Mouse (Mus musculus) embryonic facial prominence, embryonic 13.5 days (tissue): Measurements from ENCODE around the gene Hecw1. TPM values are rescaled to one million over a fixed set of nuclear protein-coding genes. Genes with fewer than 3 reads are reported as not detected.
"Not testable (repeated sequence)": the region's sequence is repeated elsewhere in the genome, so short reads cannot be mapped to it uniquely, and the experiment has no call there.

ENCODE experiments used
- ATAC-seq: fragments of 200-750 bp; cut with Nextera tagmentation; 2 replicates; pipeline ENCODE4 v1.8.0; 2017; ENCODE audit warnings: low read depth; ENCODE audit not compliant: insufficient number of reproducible peaks, insufficient read depth, low FRiP score, low TSS enrichment
- H3K27ac ChIP-seq: fragments of 300-500 bp; sonication (generic); 2 replicates; pipeline ENCODE4 v1.5.1; 2015; ENCODE audit warnings: moderate library complexity, mild to moderate bottlenecking, inconsistent platforms
- H3K27me3 ChIP-seq: fragments of 300-500 bp; sonication (generic); 2 replicates; pipeline ENCODE4 v1.6.1; 2015; ENCODE audit warnings: mild to moderate bottlenecking, inconsistent platforms
- H3K36me3 ChIP-seq: fragments of 300-500 bp; sonication (generic); 2 replicates; pipeline ENCODE4 v1.6.1; 2015; ENCODE audit warnings: mild to moderate bottlenecking, inconsistent platforms
- H3K4me1 ChIP-seq: fragments of 300-500 bp; sonication (generic); 2 replicates; pipeline ENCODE4 v1.6.1; 2015; ENCODE audit warnings: inconsistent platforms
- H3K4me2 ChIP-seq: fragments of 300-500 bp; sonication (generic); 2 replicates; pipeline ENCODE4 v1.6.1; 2015; ENCODE audit warnings: moderate library complexity, mild to moderate bottlenecking, inconsistent platforms
- H3K4me3 ChIP-seq: fragments of 300-500 bp; sonication (generic); 2 replicates; pipeline ENCODE4 v1.5.1; 2015; ENCODE audit warnings: mild to moderate bottlenecking, inconsistent platforms
- H3K9ac ChIP-seq: fragments of 300-500 bp; sonication (generic); 2 replicates; pipeline ENCODE4 v1.6.1; 2015; ENCODE audit warnings: mild to moderate bottlenecking, inconsistent platforms
- H3K9me3 ChIP-seq: fragments of 300-500 bp; sonication (generic); 2 replicates; pipeline ENCODE4 v1.6.1; 2016; ENCODE audit warnings: inconsistent platforms
- WGBS: fragments of 180-500 bp; shearing (Covaris S2); methylation state at CpG from one replicate; pipeline ENCODE4 v1.1.7; 2015; ENCODE audit warnings: mixed read lengths; 5-methylcytosine and 5-hydroxymethylcytosine counted together
- polyA plus RNA-seq: library from polyadenylated mRNA; unstranded; fragments of >200 nt; fragmentation: Nextera tagmentation; extraction: Ambion mirVana; gene quantifications from 2 replicates; pipeline ENCODE4 v1.2.1, GENCODE M21; 2015

The Hecw1 gene
- polyA plus RNA-seq, 1 experiment from 2014 or later: 2.6 TPM

DNA sequence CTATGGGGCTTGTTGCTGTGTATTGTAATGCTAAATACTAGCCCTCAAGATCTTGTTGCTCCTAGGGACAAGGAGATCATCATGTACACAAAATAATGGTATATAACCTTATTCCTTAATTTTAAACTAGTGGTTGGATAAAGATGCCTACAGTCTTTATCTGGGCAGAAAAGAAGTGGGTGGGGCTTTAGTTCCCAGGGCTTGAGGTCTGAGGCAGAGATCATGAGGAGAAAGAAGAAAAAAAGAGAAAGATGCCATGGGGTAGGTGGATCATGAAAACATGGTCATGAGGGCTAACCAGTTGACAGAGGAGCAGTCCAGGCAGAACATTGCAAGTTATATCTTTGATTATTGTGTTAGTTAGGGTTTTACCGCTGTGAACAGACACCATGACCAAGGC is 195.8 kb downstream of the Hecw1 start:
- Histone ChIP-seq H3K27ac (no peak overlapping the region), H3K9me3 (no peaks in the 10 kb centered on the region), H3K4me3 (no peak overlapping the region), H3K27me3 (no peaks in the 10 kb centered on the region), H3K4me1 (no peaks in the 10 kb centered on the region), H3K9ac (no peak overlapping the region), H3K4me2 (no peak overlapping the region), H3K36me3 (no peaks in the 10 kb centered on the region)
- WGBS: 89% methylated on average over 1 of the region's 1 CpGs
- no peak for ATAC-seq

DNA sequence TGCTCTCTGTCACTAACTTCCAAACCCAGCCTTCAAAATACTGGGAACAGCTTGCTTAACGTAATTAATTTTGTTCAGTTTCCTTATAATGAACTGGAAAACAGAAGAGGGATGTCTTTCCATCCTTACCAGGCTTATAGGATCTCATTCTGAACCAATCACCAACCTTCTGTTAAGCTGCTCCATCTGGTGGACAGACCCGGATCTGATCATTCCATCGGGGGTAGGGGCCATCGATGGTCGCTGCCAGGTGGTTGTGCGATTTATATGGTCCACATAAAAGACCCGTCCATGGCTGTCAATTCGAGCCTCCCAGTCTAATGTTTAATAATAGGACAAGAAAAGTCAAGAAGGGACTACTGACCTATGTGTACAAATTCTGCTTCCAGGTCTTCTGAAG is 216.4 kb downstream of the Hecw1 start:
- no peak overlapping the region for H3K4me3 ChIP-seq
- H3K4me2 ChIP-seq: no peak overlapping the region
- H3K36me3 ChIP-seq: no peaks in the 10 kb centered on the region
- no peaks in the 10 kb centered on the region for H3K27me3 ChIP-seq
- H3K9ac ChIP-seq: no peak overlapping the region
- ATAC-seq: no peak
- 21% methylated on average over 8 of the region's 8 CpGs for WGBS
- H3K4me1 ChIP-seq: no peaks in the 10 kb centered on the region
- H3K9me3 ChIP-seq: no peaks in the 10 kb centered on the region
- no peak overlapping the region for H3K27ac ChIP-seq

DNA sequence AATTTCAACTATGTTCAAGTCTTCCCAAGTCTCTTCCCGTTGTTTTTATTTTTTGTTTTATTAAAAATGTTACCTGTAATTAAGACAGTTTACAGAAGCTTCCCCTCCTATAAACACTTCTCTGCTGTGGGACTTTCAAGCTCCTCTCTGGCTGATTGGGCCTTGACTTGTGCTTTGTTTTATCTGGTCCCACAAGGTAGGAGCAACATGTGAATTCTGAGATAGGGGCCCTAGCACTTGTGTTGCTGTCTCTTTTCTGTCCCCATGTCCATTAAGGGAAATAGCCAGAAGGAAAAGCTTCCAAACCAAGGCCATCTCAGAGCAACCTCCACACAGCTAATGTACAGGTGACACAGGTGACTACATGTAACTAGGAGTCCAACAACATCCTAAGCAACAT is 218.9 kb downstream of the Hecw1 start:
- Histone ChIP-seq H3K36me3 (no peaks in the 10 kb centered on the region), H3K27me3 (no peaks in the 10 kb centered on the region), H3K27ac (no peak overlapping the region), H3K4me3 (no peak overlapping the region), H3K4me1 (no peaks in the 10 kb centered on the region), H3K4me2 (no peak overlapping the region), H3K9me3 (no peaks in the 10 kb centered on the region), H3K9ac (no peak overlapping the region)
- 88% methylated on average over 1 of the region's 1 CpGs for WGBS
- no peak for ATAC-seq

DNA sequence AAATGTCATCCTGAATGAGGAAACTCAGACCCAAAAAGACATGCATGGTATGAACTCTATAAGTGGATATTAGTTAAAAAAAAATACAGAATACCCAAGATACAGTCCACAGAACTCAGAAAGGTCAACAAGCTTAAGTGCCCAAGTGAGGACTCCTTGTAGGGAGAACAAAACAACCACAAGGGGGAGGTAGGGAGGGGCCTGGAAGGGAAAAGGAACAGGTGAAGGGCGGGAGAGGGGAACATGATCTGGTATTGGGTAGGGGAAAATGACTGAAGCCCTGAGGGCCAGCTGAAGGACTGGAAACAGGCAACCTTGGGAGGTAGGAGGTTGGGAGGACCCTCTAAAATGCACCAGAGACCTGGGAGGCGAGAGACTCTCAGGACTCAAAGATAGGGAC is 220.1 kb downstream of the Hecw1 start:
- H3K9me3 ChIP-seq: no peaks in the 10 kb centered on the region
- H3K36me3 ChIP-seq: no peaks in the 10 kb centered on the region
- H3K27me3 ChIP-seq: no peaks in the 10 kb centered on the region
- WGBS: 45% methylated on average over 2 of the region's 2 CpGs
- no peak overlapping the region for H3K4me2 ChIP-seq
- no peaks in the 10 kb centered on the region for H3K4me1 ChIP-seq
- no peak overlapping the region for H3K27ac ChIP-seq
- H3K4me3 ChIP-seq: no peak overlapping the region
- H3K9ac ChIP-seq: no peak overlapping the region
- ATAC-seq: no peak

DNA sequence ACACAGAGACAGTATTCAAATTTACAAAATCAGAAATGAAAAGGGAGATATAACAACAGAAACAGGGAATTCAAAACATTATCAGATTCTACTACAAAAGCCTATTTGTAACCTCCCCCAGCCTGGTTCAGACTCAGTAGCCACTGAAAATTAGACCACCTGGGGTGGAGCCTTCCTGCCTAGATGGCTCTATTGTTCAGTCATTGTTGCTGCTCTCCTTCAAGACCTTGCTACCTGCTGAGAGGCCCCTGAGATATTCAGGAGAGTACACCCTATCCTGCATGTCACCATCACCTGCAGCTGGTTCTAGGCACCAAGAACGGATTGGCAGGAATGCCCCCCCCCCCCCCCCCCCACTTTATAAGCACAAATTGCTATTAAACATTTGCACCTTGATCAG is 233.0 kb downstream of the Hecw1 start:
- no peak for ATAC-seq
- no peaks in the 10 kb centered on the region for H3K4me1 ChIP-seq

DNA sequence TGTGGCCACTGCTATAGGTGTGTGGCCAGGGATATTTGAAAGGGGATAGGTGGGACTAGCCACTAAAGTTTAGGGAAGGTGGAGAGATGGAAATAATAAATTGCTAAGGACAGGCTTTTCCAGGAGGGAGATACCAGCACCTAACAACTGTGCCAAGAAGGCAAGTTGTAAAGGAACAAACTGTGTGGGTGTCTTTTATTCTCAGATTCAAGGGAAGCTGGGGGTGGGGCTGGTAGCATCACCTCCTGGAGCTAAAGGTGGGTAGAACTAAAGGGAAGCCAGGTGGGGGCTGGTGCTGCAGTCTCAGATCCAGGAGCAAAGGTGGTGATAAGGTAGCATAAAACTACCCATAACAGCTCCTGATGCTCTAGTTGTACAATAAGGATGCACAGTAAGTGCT is 251.6 kb downstream of the Hecw1 start:
- Histone ChIP-seq H3K9me3 (no peaks in the 10 kb centered on the region), H3K9ac (no peak overlapping the region), H3K4me2 (no peak overlapping the region), H3K36me3 (no peaks in the 10 kb centered on the region), H3K4me3 (no peak overlapping the region), H3K4me1 (no peaks in the 10 kb centered on the region), H3K27ac (no peak overlapping the region), H3K27me3 (no peaks in the 10 kb centered on the region)
- ATAC-seq: no peak

More for the DNA sequence above, 233.0 kb downstream of the Hecw1 start:
- Histone ChIP-seq H3K36me3 (no peaks in the 10 kb centered on the region), H3K4me2 (no peak overlapping the region), H3K9me3 (no peaks in the 10 kb centered on the region), H3K27ac (no peak overlapping the region), H3K27me3 (no peaks in the 10 kb centered on the region), H3K4me3 (no peak overlapping the region), H3K9ac (no peak overlapping the region)
- WGBS: 9% methylated on average over 1 of the region's 1 CpGs

DNA sequence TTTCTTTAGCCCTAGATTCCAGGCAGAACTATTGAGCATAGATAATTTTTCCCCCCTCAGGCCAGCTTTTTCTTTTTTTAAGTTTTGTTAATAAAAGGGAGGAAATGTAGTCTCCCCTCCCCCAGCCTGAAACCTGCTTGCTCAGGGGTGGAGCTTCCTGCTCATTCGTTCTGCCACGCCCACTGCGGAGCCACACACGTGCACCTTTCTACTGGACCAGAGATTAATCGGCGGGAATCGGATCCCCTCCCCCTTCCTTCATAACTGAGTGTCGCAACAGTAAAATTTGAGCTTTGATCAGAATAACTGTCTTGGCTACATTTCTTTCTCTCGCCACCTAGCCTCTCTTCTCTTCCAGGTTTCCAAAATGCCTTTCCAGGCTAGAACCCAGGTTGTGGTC is 262.1 kb downstream of the Hecw1 start:
- H3K4me3 ChIP-seq, H3K27me3 ChIP-seq, ATAC-seq, H3K36me3 ChIP-seq, H3K4me2 ChIP-seq, H3K9ac ChIP-seq, H3K4me1 ChIP-seq, H3K9me3 ChIP-seq, H3K27ac ChIP-seq: not testable (repeated sequence)
- WGBS: 25% methylated on average over 9 of the region's 9 CpGs

DNA sequence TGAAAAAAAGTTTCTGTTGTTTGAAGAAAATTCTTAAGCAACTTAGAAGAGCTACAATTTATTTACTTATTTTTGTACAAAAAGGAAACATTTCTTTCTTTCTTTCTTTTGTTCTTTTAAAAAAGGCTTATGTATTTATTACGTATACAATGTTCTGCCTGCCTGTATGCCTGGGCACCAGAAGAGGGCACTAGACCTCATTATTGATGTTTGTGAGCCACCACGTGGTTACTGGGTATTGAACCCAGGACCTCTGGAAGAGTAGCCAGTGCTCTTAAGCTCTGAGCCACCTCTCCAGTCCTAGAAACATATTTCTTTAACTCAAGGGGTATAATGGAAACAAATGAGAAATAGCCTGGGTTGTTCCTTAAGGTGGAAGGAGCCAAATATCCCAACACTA is 277.1 kb downstream of the Hecw1 start:
- no peaks in the 10 kb centered on the region for H3K36me3 ChIP-seq
- no peak overlapping the region for H3K27ac ChIP-seq
- no peaks in the 10 kb centered on the region for H3K4me1 ChIP-seq
- no peaks in the 10 kb centered on the region for H3K9me3 ChIP-seq
- H3K9ac ChIP-seq: no peak overlapping the region
- no peak overlapping the region for H3K4me3 ChIP-seq
- no peak for ATAC-seq
- H3K4me2 ChIP-seq: no peak overlapping the region
- 49% methylated on average over 2 of the region's 2 CpGs for WGBS
- no peaks in the 10 kb centered on the region for H3K27me3 ChIP-seq

DNA sequence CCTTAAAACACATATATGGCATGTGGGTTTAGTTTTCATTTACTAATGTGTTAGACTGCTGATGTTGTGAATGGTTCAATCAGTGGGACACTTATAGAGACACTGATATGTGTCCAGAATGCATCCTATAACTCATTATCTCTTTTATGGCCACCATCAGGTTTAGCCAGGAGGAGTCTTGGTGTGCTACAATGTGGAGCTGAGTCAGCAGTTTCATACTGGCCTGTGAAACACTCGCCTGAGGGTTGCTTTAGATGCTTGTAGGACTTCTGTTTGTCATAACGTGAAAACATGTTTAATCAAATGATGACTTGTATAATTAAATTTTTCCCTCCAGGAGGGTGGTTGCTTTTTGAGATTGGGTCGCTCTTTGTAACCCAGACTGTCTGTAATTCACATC is 343.4 kb downstream of the Hecw1 start:
- WGBS: 74% methylated on average over 3 of the region's 3 CpGs
- no peak for ATAC-seq
- H3K27ac ChIP-seq: no peak overlapping the region
- no peaks in the 10 kb centered on the region for H3K27me3 ChIP-seq
- peaks cover 13% of the 10 kb centered on the region for H3K36me3 ChIP-seq
- H3K4me2 ChIP-seq: no peak overlapping the region
- no peak overlapping the region for H3K4me3 ChIP-seq
- no peaks in the 10 kb centered on the region for H3K9me3 ChIP-seq
- H3K9ac ChIP-seq: no peak overlapping the region
- no peaks in the 10 kb centered on the region for H3K4me1 ChIP-seq

DNA sequence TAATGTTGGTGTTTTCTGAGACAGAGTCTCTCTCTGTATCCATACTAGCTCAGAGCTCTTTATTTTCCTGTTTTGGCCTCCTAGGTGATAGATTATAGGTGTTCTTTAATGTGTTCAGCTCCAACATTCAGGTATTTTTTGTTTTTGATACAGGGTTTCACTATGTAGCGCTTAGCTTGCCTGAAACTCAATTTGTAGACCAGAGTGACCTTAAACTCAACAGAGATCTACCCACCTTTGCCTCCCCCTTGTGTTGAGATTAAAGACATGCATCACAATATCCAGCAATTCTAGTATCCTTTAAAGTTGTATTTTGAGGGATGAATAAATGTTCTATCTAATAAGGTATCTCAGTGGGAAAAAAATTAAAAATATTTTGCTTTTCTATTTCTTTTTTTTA is 345.0 kb downstream of the Hecw1 start:
- Histone ChIP-seq H3K9ac (no peak overlapping the region), H3K27ac (no peak overlapping the region), H3K27me3 (no peaks in the 10 kb centered on the region), H3K36me3 (peaks cover 8% of the 10 kb centered on the region), H3K4me2 (no peak overlapping the region), H3K4me1 (no peaks in the 10 kb centered on the region), H3K9me3 (no peaks in the 10 kb centered on the region), H3K4me3 (no peak overlapping the region)
- no peak for ATAC-seq
- 91% methylated on average over 1 of the region's 1 CpGs for WGBS

Other genes starting within 250 kb of the Hecw1 start
- gene Mrpl32, start 89.9 kb upstream of the Hecw1 start, polyA plus RNA-seq: 121 and 124 TPM in 2 replicates
- gene Psma2, start 90.0 kb upstream of the Hecw1 start, polyA plus RNA-seq: 193 and 201 TPM in 2 replicates
- gene AW209491, start 106.9 kb upstream of the Hecw1 start, polyA plus RNA-seq: 27.9 and 29.5 TPM in 2 replicates